Mouse (Mus musculus): ENCODE results near the gene Usp39. TPM values are rescaled to one million over a fixed set of nuclear protein-coding genes. Genes with fewer than 3 reads are reported as not detected.
A peak's percentile ranks its signal among the peaks of the same experiment; 100 is the strongest.

Usp39 gene
- polyA plus RNA-seq, 1 experiment from 2014 or later = 76.3 TPM

DNA sequence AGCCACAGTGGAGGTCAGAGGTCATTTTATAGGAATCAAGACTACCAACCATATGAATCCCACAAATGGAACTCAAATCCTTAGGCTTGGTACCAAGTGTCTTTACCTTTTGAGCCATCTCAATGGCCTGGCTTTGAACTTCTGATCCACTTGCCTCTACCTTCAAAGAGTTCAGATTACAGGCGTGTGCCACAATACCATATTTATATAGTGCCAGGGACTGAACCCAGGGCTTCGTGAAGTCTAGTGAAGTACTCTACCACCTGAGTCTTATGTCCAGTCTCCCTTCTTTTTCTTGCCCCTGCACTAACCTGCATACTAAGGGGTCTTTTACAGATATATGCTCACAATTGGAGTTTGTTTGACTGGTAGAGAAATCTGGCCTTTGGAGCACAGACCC lies 41.6 kb upstream of the Usp39 start:
- Histone ChIP-seq H3K9me3 (replicated peaks; ENCODE audit: control insufficient read depth, low read length) (no peaks in the 10 kb centered on the region), H3K9ac (ENCODE audit: low read length) (no peak overlapping the region), H3K4me2 (ENCODE audit: low read length) (no peak overlapping the region), H3K27ac (ENCODE audit: low read depth, low read length) (no peak overlapping the region), H3K4me1 (ENCODE audit: control insufficient read depth, insufficient read depth, low read length) (peaks cover 10% of the 10 kb centered on the region; the same call in 1 of the 2 replicates), H3K4me3 (ENCODE audit: low read depth, low read length) (no peak overlapping the region), H3K36me3 (ENCODE audit: control insufficient read depth, insufficient read depth, low read length) (no peaks in the 10 kb centered on the region), H3K27me3 (replicated peaks; ENCODE audit: control insufficient read depth, insufficient read depth, low read length) (0 out of 2 replicates have a peak, but pooled peaks cover 4% of the 10 kb centered on the region)
- 94% methylated on average over 2 of the region's 2 CpGs for WGBS
- ATAC-seq (no peak), DNase-seq (ENCODE audit: low spot score) (no peak)

GRCm38 (mm10) chr6:72385258-72385657 lies 40.3 kb upstream of the Usp39 start:
- Histone ChIP-seq H3K9me3 (replicated peaks; ENCODE audit: control insufficient read depth, low read length) (no peaks in the 10 kb centered on the region), H3K4me1 (ENCODE audit: control insufficient read depth, insufficient read depth, low read length) (peaks cover 10% of the 10 kb centered on the region), H3K27me3 (replicated peaks; ENCODE audit: control insufficient read depth, insufficient read depth, low read length) (0 out of 2 replicates have a peak, but pooled peaks cover 9% of the 10 kb centered on the region), H3K36me3 (ENCODE audit: control insufficient read depth, insufficient read depth, low read length) (no peaks in the 10 kb centered on the region), H3K4me3 (ENCODE audit: low read depth, low read length) (no peak overlapping the region), H3K9ac (ENCODE audit: low read length) (no peak overlapping the region), H3K27ac (ENCODE audit: low read depth, low read length) (no peak overlapping the region), H3K4me2 (ENCODE audit: low read length) (no peak overlapping the region)
- 89% methylated on average over 4 of the region's 4 CpGs for WGBS
- DNase-seq (ENCODE audit: low spot score) (no peak), ATAC-seq (no peak)

GRCm38 (mm10) chr6:72383952-72384351 lies 39.0 kb upstream of the Usp39 start:
- H3K9ac ChIP-seq (ENCODE audit: low read length) = no peak overlapping the region
- no peak overlapping the region for H3K27ac ChIP-seq (ENCODE audit: low read depth, low read length)
- no peaks in the 10 kb centered on the region for H3K36me3 ChIP-seq (ENCODE audit: control insufficient read depth, insufficient read depth, low read length)
- no peak for DNase-seq (ENCODE audit: low spot score)
- no peak overlapping the region for H3K4me3 ChIP-seq (ENCODE audit: low read depth, low read length)
- no peaks in the 10 kb centered on the region for H3K9me3 ChIP-seq (replicated peaks; ENCODE audit: control insufficient read depth, low read length)
- peaks cover 5% of the 10 kb centered on the region; the same call in 1 of the 2 replicates for H3K4me1 ChIP-seq (ENCODE audit: control insufficient read depth, insufficient read depth, low read length)
- H3K4me2 ChIP-seq (ENCODE audit: low read length) = no peak overlapping the region
- peaks cover 19% of the 10 kb centered on the region for H3K27me3 ChIP-seq (replicated peaks; ENCODE audit: control insufficient read depth, insufficient read depth, low read length)
- WGBS = 93% methylated on average over 7 of the region's 7 CpGs
- no peak for ATAC-seq

DNA sequence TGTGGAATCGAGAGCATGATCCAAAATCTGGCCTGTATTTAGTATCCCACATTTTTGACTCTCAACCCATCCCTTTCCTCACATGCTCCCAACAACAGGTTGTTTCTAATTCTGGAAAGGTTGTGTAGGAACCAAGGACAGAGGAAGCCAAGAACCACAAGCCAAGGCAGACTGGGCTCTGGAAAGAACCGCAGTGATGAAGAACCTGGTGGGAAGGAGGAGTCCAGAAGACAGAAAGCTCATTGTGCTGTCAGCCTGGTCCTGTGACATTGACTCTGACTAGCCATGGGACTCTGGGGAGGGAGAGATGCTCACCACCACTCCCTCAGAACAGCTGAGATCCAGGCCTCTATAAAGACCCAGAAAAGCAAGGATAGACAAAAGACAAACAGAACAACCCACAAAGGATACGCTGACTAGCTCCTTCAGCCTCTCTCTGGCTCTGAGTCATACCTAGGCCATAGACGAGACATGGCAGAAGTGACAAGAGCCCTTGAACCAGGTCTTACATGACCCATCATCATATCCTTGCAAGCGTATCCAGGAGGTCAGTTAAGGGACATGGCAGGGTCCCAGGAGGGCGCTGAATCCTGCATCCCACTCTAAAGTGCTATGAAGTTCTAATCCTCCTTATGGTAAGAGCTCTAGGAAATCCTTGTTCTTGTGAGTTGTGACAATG lies 38.3 kb upstream of the Usp39 start:
- H3K9ac ChIP-seq (ENCODE audit: low read length) = no peak overlapping the region
- H3K4me3 ChIP-seq (ENCODE audit: low read depth, low read length) = no peak overlapping the region
- no peaks in the 10 kb centered on the region for H3K9me3 ChIP-seq (replicated peaks; ENCODE audit: control insufficient read depth, low read length)
- H3K27ac ChIP-seq (ENCODE audit: low read depth, low read length) = no peak overlapping the region
- H3K27me3 ChIP-seq (replicated peaks; ENCODE audit: control insufficient read depth, insufficient read depth, low read length) = peaks cover 19% of the 10 kb centered on the region
- H3K36me3 ChIP-seq (ENCODE audit: control insufficient read depth, insufficient read depth, low read length) = no peaks in the 10 kb centered on the region
- DNase-seq (ENCODE audit: low spot score) = no peak
- 83% methylated on average over 6 of the region's 6 CpGs for WGBS
- no peak overlapping the region for H3K4me2 ChIP-seq (ENCODE audit: low read length)
- H3K4me1 ChIP-seq (ENCODE audit: control insufficient read depth, insufficient read depth, low read length) = peaks cover 5% of the 10 kb centered on the region; the same call in 1 of the 2 replicates
- no peak for ATAC-seq

GRCm38 (mm10) chr6:72382494-72382893 lies 37.5 kb upstream of the Usp39 start:
- Histone ChIP-seq H3K27ac (ENCODE audit: low read depth, low read length) (no peak overlapping the region), H3K4me1 (ENCODE audit: control insufficient read depth, insufficient read depth, low read length) (peaks cover 5% of the 10 kb centered on the region; the same call in 1 of the 2 replicates), H3K9ac (ENCODE audit: low read length) (no peak overlapping the region), H3K27me3 (replicated peaks; ENCODE audit: control insufficient read depth, insufficient read depth, low read length) (peaks cover 19% of the 10 kb centered on the region), H3K4me3 (ENCODE audit: low read depth, low read length) (no peak overlapping the region), H3K9me3 (replicated peaks; ENCODE audit: control insufficient read depth, low read length) (no peaks in the 10 kb centered on the region), H3K36me3 (ENCODE audit: control insufficient read depth, insufficient read depth, low read length) (no peaks in the 10 kb centered on the region), H3K4me2 (ENCODE audit: low read length) (no peak overlapping the region)
- 81% methylated on average over 6 of the region's 6 CpGs for WGBS
- DNase-seq (ENCODE audit: low spot score) (no peak), ATAC-seq (no peak)

GRCm38 (mm10) chr6:72380131-72380770 lies 35.3 kb upstream of the Usp39 start, which contains the start of gene Vamp5:
Gene Vamp5 (minus strand): TSS chr6:72380468.
- 3% methylated on average over 45 of the region's 49 CpGs for WGBS
- H3K4me1 ChIP-seq (ENCODE audit: control insufficient read depth, insufficient read depth, low read length) = peaks cover 5% of the 10 kb centered on the region; the same call in 1 of the 2 replicates
- no peak within 1 kb of the TSS for H3K27ac ChIP-seq (ENCODE audit: low read depth, low read length)
- H3K36me3 ChIP-seq (ENCODE audit: control insufficient read depth, insufficient read depth, low read length) = no peaks in the 10 kb centered on the region
- DNase-seq (ENCODE audit: low spot score) (peak; percentile 37), ATAC-seq (peak; percentile 58)
- H3K4me2 ChIP-seq (ENCODE audit: low read length) = peak within 1 kb of the TSS; percentile 56
- H3K9ac ChIP-seq (ENCODE audit: low read length) = peak within 1 kb of the TSS; percentile 58
- peak within 1 kb of the TSS; percentile 35 for H3K4me3 ChIP-seq (ENCODE audit: low read depth, low read length)
- H3K9me3 ChIP-seq (replicated peaks; ENCODE audit: control insufficient read depth, low read length) = no peaks in the 10 kb centered on the region
- H3K27me3 ChIP-seq (replicated peaks; ENCODE audit: control insufficient read depth, insufficient read depth, low read length) = peaks cover 19% of the 10 kb centered on the region

- Histone ChIP-seq H3K36me3 (ENCODE audit: control insufficient read depth, insufficient read depth, low read length) (no peaks in the 10 kb centered on the region), H3K27me3 (replicated peaks; ENCODE audit: control insufficient read depth, insufficient read depth, low read length) (peaks cover 19% of the 10 kb centered on the region), H3K4me1 (ENCODE audit: control insufficient read depth, insufficient read depth, low read length) (peaks cover 5% of the 10 kb centered on the region; the same call in 1 of the 2 replicates), H3K4me3 (ENCODE audit: low read depth, low read length) (peak overlapping the region; percentile 35), H3K4me2 (ENCODE audit: low read length) (peak overlapping the region; percentile 56), H3K27ac (ENCODE audit: low read depth, low read length) (no peak overlapping the region), H3K9ac (ENCODE audit: low read length) (no peak overlapping the region; the same call in 1 of the 2 replicates), H3K9me3 (replicated peaks; ENCODE audit: control insufficient read depth, low read length) (no peaks in the 10 kb centered on the region)
- WGBS = 45% methylated on average over 7 of the region's 7 CpGs
- no peak for ATAC-seq
- DNase-seq (ENCODE audit: low spot score) = no peak
Measured at GRCm38 (mm10) chr6:72379377-72380130, 34.6 kb upstream of the Usp39 start.

- DNase-seq (ENCODE audit: low spot score) = no peak
- H3K9me3 ChIP-seq (replicated peaks; ENCODE audit: control insufficient read depth, low read length) = no peaks in the 10 kb centered on the region
- WGBS = 88% methylated on average over 8 of the region's 8 CpGs
- ATAC-seq = no peak
- no peak overlapping the region for H3K9ac ChIP-seq (ENCODE audit: low read length)
- H3K36me3 ChIP-seq (ENCODE audit: control insufficient read depth, insufficient read depth, low read length) = no peaks in the 10 kb centered on the region
- no peak overlapping the region for H3K4me2 ChIP-seq (ENCODE audit: low read length)
- no peak overlapping the region for H3K27ac ChIP-seq (ENCODE audit: low read depth, low read length)
- peaks cover 5% of the 10 kb centered on the region; the same call in 1 of the 2 replicates for H3K4me1 ChIP-seq (ENCODE audit: control insufficient read depth, insufficient read depth, low read length)
- no peak overlapping the region for H3K4me3 ChIP-seq (ENCODE audit: low read depth, low read length)
- H3K27me3 ChIP-seq (replicated peaks; ENCODE audit: control insufficient read depth, insufficient read depth, low read length) = peaks cover 19% of the 10 kb centered on the region
Measured at GRCm38 (mm10) chr6:72378510-72379234, 33.7 kb upstream of the Usp39 start.

All from forebrain, embryonic 14.5 days (tissue).